Mouse (Mus musculus): ENCODE data around the gene Atf7ip.
"Not testable (repeated sequence)": the region's sequence is repeated elsewhere in the genome, so short reads cannot be mapped to it uniquely, and the experiment has no call there.

The Atf7ip gene

GRCm38 (mm10) chr6:136505867-136506266 lies at the start of gene Atf7ip:
Gene Atf7ip (plus strand): TSS chr6:136506167.
- DNase-seq (ENCODE audit: low spot score), result not testable (repeated sequence)

GRCm38 (mm10) chr6:136456302-136456701 lies 49.7 kb upstream of the Atf7ip start:
- no peak for DNase-seq (ENCODE audit: low spot score)

GRCm38 (mm10) chr6:136459156-136459555 lies 46.8 kb upstream of the Atf7ip start:
- DNase-seq (ENCODE audit: low spot score), result no peak

GRCm38 (mm10) chr6:136463491-136463890 lies 42.5 kb upstream of the Atf7ip start:
- peak; percentile 19 for DNase-seq (ENCODE audit: low spot score)

GRCm38 (mm10) chr6:136464121-136464621 lies 41.8 kb upstream of the Atf7ip start:
- peak; percentile 11 for DNase-seq (ENCODE audit: low spot score)

- DNase-seq (ENCODE audit: low spot score), result peak; percentile 3
These were observed 40.9 kb upstream of the Atf7ip start for GRCm38 (mm10) chr6:136465021-136465420.

- peak; percentile 80 for DNase-seq (ENCODE audit: low spot score)
These were observed 40.0 kb upstream of the Atf7ip start for GRCm38 (mm10) chr6:136465959-136466381.

- DNase-seq (ENCODE audit: low spot score), result peak; percentile 81
These were observed 38.8 kb upstream of the Atf7ip start for GRCm38 (mm10) chr6:136466956-136467750.

- no peak for DNase-seq (ENCODE audit: low spot score)
These were observed 38.1 kb upstream of the Atf7ip start for GRCm38 (mm10) chr6:136467837-136468236.

GRCm38 (mm10) chr6:136468401-136468912 lies 37.5 kb upstream of the Atf7ip start:
- peak; percentile 99 for DNase-seq (ENCODE audit: low spot score)

- DNase-seq (ENCODE audit: low spot score), result peak; percentile 51
These were observed 36.8 kb upstream of the Atf7ip start for GRCm38 (mm10) chr6:136468974-136469792.

- DNase-seq (ENCODE audit: low spot score), result no peak
These were observed 36.2 kb upstream of the Atf7ip start for GRCm38 (mm10) chr6:136469807-136470206.

GRCm38 (mm10) chr6:136470321-136471230 lies 35.4 kb upstream of the Atf7ip start:
- peak; percentile 95 for DNase-seq (ENCODE audit: low spot score)

GRCm38 (mm10) chr6:136471601-136472000 lies 34.4 kb upstream of the Atf7ip start:
- no peak for DNase-seq (ENCODE audit: low spot score)

GRCm38 (mm10) chr6:136472779-136473178 lies 33.2 kb upstream of the Atf7ip start:
- DNase-seq (ENCODE audit: low spot score), result no peak

- DNase-seq (ENCODE audit: low spot score), result no peak
These were observed 32.4 kb upstream of the Atf7ip start for GRCm38 (mm10) chr6:136473472-136474129.

- DNase-seq (ENCODE audit: low spot score), result no peak
These were observed 30.7 kb upstream of the Atf7ip start for GRCm38 (mm10) chr6:136475171-136475860.

- no peak for DNase-seq (ENCODE audit: low spot score)
These were observed 28.1 kb upstream of the Atf7ip start for GRCm38 (mm10) chr6:136477878-136478277.

- no peak for DNase-seq (ENCODE audit: low spot score)
These were observed 22.4 kb upstream of the Atf7ip start for GRCm38 (mm10) chr6:136483531-136483930.

- DNase-seq (ENCODE audit: low spot score), result no peak
These were observed 21.9 kb upstream of the Atf7ip start for GRCm38 (mm10) chr6:136484093-136484492.
